Mouse (Mus musculus) spleen, adult 2 months (tissue): ENCODE measurements at regions not wholly inside any gene's neighbourhood (a gene's known extent, or its start where the extent isn't known, plus 50 kb on each side); places are given as distances from the start of the nearest gene placed in this dataset.

Source experiments
- DNase-seq, 2 experiments: peaks; one replicate each; pipeline versions ENCODE4 v3.0.0 to v3.0.0-alpha.2; 2012 to 2021; ENCODE audit warnings: low spot score in 2 of 2, low read depth in 1 of 2
- H3K27ac ChIP-seq: fragments of 200-500 bp; 2 replicates; pipeline ENCODE4 v1.5.1; 2012; ENCODE audit warnings: low read length, inconsistent platforms; ENCODE audit not compliant: insufficient read depth
- H3K27me3 ChIP-seq: fragments of 200-500 bp; 2 replicates; pipeline ENCODE4 v1.6.1; 2012; ENCODE audit warnings: mild to moderate bottlenecking, moderate library complexity, low read length, inconsistent platforms; ENCODE audit not compliant: control insufficient read depth, insufficient read depth
- H3K36me3 ChIP-seq: fragments of 200-500 bp; 2 replicates; pipeline ENCODE4 v1.6.1; 2012; ENCODE audit warnings: mild to moderate bottlenecking, low read length, inconsistent platforms; ENCODE audit not compliant: control insufficient read depth, insufficient read depth
- H3K4me1 ChIP-seq: fragments of 200-500 bp; 2 replicates; pipeline ENCODE4 v1.6.1; 2011; ENCODE audit warnings: inconsistent platforms; ENCODE audit not compliant: control insufficient read depth, insufficient read depth, insufficient read length
- H3K4me3 ChIP-seq: fragments of 200-500 bp; 2 replicates; pipeline ENCODE4 v1.5.1; 2011; ENCODE audit warnings: mild to moderate bottlenecking, inconsistent platforms; ENCODE audit not compliant: insufficient read depth, insufficient read length; ENCODE audit errors: extremely low read depth
- CTCF ChIP-seq: fragments of 200-500 bp; IDR thresholded peaks from 2 replicates; pipeline ENCODE4 v1.5.1; 2011; ENCODE audit warnings: mild to moderate bottlenecking, inconsistent platforms; ENCODE audit not compliant: insufficient read depth, insufficient read length, insufficient replicate concordance; ENCODE audit errors: extremely low read depth
- POLR2A ChIP-seq: fragments of 200-500 bp; IDR thresholded peaks from 2 replicates; pipeline ENCODE4 v1.6.1; 2011; ENCODE audit warnings: low read depth, low read length, inconsistent platforms
- WGBS: fragments of 180-500 bp; shearing (Covaris S2); methylation state at CpG from one replicate; pipeline ENCODE4 v1.1.7; 2018; 5-methylcytosine and 5-hydroxymethylcytosine counted together

GRCm38 (mm10) chr9:46824703-46825102 lies 173.8 kb upstream of the Gm4791 start:
- DNase-seq = no peak
- no peak overlapping the region for H3K27ac ChIP-seq
- no peak for TF ChIP-seq CTCF
- TF ChIP-seq POLR2A = no peak
- no peak overlapping the region for H3K4me3 ChIP-seq
- H3K4me1 ChIP-seq = no peaks in the 10 kb centered on the region
- no peaks in the 10 kb centered on the region for H3K36me3 ChIP-seq
- H3K27me3 ChIP-seq = no peaks in the 10 kb centered on the region
- WGBS = 75% methylated on average over 4 of the region's 4 CpGs

GRCm38 (mm10) chr9:46819808-46820207 lies 178.7 kb upstream of the Gm4791 start:
- Histone ChIP-seq H3K4me1 (no peaks in the 10 kb centered on the region), H3K27me3 (no peaks in the 10 kb centered on the region), H3K4me3 (no peak overlapping the region), H3K27ac (no peak overlapping the region), H3K36me3 (no peaks in the 10 kb centered on the region)
- TF ChIP-seq CTCF (no peak), POLR2A (no peak)
- 78% methylated on average over 7 of the region's 7 CpGs for WGBS
- no peak for DNase-seq

GRCm38 (mm10) chr9:46819376-46819775 lies 179.2 kb upstream of the Gm4791 start:
- no peaks in the 10 kb centered on the region for H3K4me1 ChIP-seq
- WGBS = 63% methylated on average over 6 of the region's 6 CpGs
- no peaks in the 10 kb centered on the region for H3K27me3 ChIP-seq
- H3K27ac ChIP-seq = no peak overlapping the region
- DNase-seq = no peak
- no peak overlapping the region for H3K4me3 ChIP-seq
- H3K36me3 ChIP-seq = no peaks in the 10 kb centered on the region
- TF ChIP-seq CTCF (no peak), POLR2A (no peak)

- Histone ChIP-seq H3K36me3 (no peaks in the 10 kb centered on the region), H3K27me3 (no peaks in the 10 kb centered on the region), H3K27ac (no peak overlapping the region), H3K4me3 (no peak overlapping the region), H3K4me1 (no peaks in the 10 kb centered on the region)
- 29% methylated on average over 5 of the region's 5 CpGs for WGBS
- no peak for DNase-seq
- TF ChIP-seq CTCF = no peak
- no peak for TF ChIP-seq POLR2A
Observed at GRCm38 (mm10) chr9:46816126-46816525, 182.4 kb upstream of the Gm4791 start.

GRCm38 (mm10) chr9:46814478-46815241 lies 183.9 kb upstream of the Gm4791 start:
- Histone ChIP-seq H3K27me3 (no peaks in the 10 kb centered on the region), H3K4me3 (no peak overlapping the region), H3K36me3 (no peaks in the 10 kb centered on the region), H3K4me1 (no peaks in the 10 kb centered on the region), H3K27ac (no peak overlapping the region)
- TF ChIP-seq CTCF (no peak), POLR2A (no peak)
- WGBS = 25% methylated on average over 22 of the region's 22 CpGs
- DNase-seq = no peak

GRCm38 (mm10) chr9:46810266-46810665 lies 188.3 kb upstream of the Gm4791 start:
- Histone ChIP-seq H3K27me3 (no peaks in the 10 kb centered on the region), H3K4me1 (no peaks in the 10 kb centered on the region), H3K27ac (no peak overlapping the region), H3K4me3 (no peak overlapping the region), H3K36me3 (no peaks in the 10 kb centered on the region)
- 77% methylated on average over 7 of the region's 7 CpGs for WGBS
- TF ChIP-seq POLR2A (no peak), CTCF (no peak)
- no peak for DNase-seq

GRCm38 (mm10) chr9:46795446-46795845 lies 203.1 kb upstream of the Gm4791 start:
- Histone ChIP-seq H3K27ac (no peak overlapping the region), H3K4me1 (no peaks in the 10 kb centered on the region), H3K36me3 (no peaks in the 10 kb centered on the region), H3K27me3 (no peaks in the 10 kb centered on the region), H3K4me3 (no peak overlapping the region)
- 85% methylated on average over 11 of the region's 11 CpGs for WGBS
- TF ChIP-seq CTCF = no peak
- no peak for DNase-seq
